Mouse (Mus musculus): Measurements from ENCODE around the gene Bdkrb1.

The Bdkrb1 gene

DNA sequence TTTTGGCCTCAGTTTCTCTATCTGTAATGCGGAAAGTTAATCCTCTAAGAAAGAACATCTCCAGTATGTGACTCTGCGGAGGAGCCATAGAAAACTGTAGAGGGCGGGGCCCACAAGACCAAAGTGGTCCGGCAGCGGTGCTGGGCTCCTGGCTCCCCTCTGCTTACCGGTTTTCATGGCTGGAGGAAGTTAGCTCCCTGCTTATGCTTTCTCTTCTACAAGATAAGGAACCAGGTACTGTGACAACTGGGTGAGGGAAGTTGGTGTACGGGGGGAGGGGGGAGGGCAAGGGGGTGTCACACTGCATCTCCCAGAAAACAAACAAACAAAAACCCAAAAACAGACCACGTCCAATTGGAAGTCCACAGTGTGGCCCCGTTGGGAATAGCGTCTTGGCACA, 4.4 kb upstream of the Bdkrb1 start:
- DNase-seq (ENCODE audit: low spot score) = no peak

DNA sequence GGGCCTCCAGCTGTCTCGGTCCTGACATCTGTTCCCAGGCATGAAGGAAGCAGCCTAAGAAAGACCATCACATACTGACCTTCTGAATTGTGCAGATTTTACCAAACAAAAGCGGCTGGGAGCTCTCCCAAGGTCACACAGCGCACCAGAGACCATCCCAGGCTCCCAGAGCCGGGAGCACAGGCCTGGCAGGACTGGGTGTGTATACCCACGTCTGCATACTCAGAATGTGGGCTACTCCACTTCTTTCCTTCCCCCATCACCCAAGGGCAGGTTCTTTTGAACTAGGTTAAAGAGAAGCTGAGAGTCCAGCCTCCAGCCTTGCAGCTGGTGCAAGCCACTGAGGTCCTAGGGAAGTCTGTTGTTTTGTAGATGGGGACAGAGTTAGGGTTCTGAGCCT, 3.8 kb upstream of the Bdkrb1 start:
- DNase-seq (ENCODE audit: low spot score) = no peak

DNA sequence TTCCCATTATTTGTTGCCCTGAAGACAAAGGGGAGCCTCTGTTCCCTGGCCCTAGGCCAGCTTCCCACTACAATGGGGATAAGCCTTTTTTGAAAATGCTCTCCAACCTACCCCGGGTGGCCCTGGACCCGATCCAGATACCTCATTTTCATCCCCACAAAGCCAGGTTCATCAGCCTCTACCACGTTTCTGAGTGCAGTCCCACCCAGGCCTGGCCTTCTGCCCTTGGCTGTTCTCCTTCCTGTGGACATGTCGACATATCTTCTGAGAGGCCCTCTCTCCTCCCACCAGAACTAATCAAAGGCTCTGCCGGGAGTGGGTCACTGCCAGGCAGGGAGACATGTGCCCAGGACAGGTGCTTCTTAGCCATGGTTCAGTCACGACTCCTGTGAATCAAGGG, 1.3 kb upstream of the Bdkrb1 start:
- peak; percentile 18 for DNase-seq (ENCODE audit: low spot score)

DNA sequence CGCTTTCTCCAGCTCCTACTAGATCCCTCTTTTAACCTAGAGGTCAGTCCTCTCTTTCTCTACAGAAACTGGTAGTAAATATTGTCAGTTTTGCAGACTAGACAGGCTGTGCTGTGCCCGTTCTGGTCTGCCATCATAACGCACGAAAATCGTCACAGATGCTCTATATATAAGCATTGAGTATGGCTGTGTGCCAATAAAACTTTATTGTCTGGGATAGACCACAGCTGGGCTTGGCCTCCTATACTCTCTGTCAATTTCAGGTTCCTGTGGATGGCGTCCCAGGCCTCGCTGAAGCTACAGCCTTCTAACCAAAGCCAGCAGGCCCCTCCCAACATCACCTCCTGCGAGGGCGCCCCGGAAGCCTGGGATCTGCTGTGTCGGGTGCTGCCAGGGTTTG, 1.0 kb downstream of the Bdkrb1 start:
- DNase-seq (ENCODE audit: low spot score) = no peak

DNA sequence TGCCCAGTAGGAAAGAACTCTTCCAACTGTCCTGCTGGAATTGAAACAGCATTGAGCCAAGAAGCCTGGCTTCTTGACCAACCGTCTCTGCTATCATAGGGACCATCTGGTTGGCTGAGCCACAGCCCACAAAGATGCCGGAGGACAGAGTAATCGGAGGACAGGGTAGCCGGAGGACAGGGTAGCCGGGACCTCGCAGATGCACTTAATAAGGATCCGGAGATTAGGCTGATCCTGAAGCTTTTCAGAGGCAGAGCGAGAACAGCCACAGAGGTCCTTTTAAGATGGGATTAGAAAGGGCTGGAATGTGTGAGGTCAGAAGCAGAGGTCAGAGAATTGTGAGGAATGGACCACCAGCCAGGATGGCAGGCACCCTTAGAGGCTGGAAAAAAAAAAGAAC, 2.3 kb downstream of the Bdkrb1 start:
- no peak for DNase-seq (ENCODE audit: low spot score)

DNA sequence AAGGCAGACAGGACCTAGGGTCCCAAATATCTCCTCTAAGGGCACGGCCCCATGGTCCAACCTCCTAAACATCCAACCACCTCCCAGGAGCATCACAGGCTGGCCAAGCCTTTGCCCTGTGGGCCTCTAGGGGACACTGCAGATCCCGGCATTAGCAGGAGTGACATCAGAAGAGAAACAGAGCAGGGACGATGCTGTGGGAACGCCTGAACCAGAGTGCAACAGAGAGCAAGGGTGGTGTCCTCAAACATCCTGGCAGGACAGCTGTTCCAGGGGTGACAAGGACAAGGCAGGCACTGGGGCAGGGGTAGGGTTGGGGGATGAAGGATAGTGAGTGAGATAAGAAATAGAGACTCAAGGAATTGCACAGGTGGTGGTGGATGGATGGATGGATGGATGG, 4.0 kb downstream of the Bdkrb1 start:
- DNase-seq (ENCODE audit: low spot score) = no peak

DNA sequence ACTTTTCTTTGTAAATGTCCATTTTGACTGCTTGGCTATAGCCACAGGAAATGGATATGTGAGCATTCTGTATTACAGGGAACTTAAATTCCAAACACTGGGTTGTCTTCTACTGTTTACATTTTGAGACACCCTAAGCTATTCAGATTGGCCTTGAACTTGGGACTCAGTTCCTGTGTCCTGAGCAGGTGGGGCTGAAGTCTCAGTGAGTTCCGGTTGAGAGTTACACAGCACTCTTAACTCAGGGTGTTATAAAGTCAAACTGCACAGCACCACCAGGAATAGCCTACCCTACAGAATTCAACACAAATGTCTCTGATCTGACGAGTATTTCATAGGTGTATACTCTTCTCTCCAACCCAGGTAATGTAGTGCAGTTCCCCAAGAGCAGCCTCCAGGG, 8.2 kb downstream of the Bdkrb1 start:
- no peak for DNase-seq (ENCODE audit: low spot score)

DNA sequence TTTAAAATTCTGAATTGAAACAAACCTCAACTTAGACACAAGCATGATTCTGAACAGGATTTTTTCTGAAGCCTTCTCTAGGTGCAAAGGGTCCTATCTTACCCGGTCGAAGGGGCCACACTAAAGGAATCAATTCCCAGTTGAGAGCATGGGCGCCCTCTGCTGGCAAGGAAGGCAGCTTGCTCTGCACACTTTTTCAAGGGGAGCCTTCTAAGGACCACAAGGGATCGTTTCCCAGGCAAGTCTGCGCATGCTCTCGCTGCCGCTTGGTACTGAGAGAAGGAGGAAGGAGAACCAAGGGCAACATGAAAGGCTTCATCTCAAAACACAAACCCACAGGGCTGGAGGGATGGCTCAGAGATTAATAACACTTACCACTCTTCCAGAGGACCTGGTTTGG, 8.9 kb downstream of the Bdkrb1 start:
- DNase-seq (ENCODE audit: low spot score) = peak; percentile 53

DNA sequence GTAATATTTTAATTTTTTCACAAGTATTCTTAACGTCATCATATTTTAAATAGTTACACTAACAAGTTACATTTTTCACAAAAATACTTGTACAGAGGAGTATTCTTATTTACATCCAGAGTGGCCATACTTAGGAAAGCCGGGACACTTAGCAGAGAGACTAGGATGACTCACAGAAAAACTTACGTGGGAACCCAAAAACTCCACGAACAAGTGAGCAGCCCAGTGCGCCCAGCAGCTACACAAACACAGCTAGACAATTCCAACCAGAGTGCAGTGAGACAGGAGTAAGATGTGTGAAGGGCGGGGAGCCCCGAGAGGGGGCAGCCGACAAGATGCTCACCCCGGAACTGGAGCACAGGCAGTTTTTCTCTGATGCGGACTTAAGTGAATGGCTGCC, 10.7 kb downstream of the Bdkrb1 start:
- no peak for DNase-seq (ENCODE audit: low spot score)

DNA sequence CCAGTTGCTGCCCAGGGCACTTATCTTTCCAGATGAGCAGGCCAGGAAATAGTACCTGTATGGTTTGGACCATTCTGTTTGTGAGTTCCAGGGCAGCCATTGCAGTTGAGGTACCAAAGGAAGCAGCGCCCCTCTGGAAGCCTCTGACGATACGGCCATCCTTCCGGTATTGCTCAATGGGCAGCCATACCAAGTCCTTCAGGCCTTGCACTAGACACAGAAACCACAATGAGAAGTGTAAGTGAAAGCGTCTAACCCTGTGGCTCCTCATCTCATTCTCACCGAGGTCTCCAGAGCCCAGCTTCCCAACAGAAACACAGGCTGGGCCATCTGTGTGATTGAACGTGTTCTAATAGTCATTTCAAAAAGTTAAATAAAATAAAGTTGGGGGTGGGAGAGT, 19.2 kb downstream of the Bdkrb1 start:
- no peak for DNase-seq (ENCODE audit: low spot score)

DNA sequence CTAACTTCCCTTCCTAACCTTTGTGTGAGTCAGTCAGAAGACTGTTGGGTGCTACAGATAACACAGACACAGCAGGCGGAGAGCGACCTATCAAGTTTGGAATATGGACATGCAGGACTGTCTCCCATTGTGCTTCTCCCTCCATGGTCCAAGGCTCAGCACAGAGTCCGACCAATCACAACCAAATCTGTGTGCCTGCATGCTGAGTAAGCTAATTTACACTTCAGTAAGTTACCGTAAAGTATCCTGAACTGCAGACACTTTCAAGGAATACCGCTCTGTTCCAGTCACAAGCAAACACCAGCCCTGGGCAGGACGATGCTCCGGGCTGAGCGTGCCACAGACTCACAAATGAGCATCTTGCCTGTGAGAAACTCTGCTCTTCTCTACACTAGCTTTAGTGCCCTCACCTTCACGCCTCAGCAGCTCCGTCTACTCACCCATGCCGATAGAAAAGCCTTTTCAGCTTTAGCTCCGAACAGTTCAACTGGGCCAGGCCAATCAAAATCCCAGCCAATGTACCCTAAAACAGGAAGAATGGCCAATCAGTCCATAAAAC, 20.2 kb downstream of the Bdkrb1 start:
- no peak for DNase-seq (ENCODE audit: low spot score)

DNA sequence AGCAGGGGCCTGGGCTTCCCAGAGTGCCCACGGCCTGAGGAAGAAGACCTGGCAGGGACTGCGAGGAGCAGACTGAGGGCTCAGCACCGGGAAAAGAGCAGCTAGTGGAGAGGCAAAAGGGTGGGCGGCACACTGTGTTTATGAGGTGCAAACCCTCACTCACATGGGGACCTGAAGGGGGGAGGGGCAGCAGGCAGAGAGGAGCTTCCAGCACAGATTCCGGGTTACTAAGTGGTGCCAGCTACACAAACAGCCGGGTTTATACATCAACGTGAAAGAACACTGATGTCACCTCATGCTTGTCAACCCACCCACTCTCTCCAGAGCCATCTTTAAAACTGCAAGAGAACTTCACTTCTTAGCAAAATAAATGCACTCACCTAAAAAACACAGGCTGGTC, 22.9 kb downstream of the Bdkrb1 start:
- DNase-seq (ENCODE audit: low spot score) = no peak

DNA sequence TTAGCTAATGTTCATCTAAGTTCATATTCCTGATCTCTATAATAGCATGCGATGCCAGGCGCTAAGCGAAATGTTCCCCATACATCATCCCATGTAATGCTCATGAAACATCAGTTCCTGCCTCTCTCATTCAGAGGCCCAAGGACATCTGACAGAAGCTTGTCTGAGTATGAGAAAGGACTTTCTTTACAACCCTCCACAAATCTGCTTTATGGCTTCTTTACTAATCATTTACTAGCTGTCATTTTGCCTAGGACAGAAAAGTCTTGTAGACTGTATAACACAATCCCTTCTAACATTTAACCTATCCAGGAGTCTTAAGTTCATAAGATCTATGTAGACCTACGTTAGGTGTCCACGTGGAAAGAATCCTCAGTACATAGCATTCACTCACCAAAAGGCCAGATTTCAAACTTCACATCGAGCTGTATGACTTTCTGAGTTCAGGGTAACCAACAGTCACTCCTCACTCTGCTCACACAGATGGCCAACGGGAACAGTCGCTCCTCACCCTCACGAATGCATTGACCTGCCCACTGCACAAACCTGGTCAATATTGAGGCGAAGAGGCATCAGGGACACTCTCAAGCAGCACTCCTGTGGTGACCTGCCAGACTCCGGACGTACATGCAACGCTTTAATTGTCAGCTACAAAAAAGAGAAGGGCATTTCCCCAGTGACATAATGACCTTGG, 31.6 kb downstream of the Bdkrb1 start:
- no peak for DNase-seq (ENCODE audit: low spot score)

DNA sequence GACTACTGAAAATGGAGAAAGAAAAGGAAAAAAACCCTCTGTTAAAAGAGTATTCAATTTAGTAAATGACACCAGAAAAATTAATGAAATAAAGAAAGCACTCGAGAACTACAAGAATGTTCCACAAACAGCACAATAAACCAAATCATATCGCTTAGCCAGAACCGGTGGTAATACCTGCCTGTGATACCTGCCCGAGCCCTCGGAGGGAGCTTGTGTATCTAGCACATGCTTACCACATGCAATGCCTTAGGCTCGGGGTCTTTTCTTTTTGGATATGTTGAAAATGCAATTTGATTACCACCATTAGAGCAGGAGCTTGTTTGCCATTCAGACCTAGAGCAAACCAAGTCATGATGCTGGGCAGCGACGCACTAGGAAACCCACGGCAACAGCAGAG, 33.7 kb downstream of the Bdkrb1 start:
- DNase-seq (ENCODE audit: low spot score) = no peak

DNA sequence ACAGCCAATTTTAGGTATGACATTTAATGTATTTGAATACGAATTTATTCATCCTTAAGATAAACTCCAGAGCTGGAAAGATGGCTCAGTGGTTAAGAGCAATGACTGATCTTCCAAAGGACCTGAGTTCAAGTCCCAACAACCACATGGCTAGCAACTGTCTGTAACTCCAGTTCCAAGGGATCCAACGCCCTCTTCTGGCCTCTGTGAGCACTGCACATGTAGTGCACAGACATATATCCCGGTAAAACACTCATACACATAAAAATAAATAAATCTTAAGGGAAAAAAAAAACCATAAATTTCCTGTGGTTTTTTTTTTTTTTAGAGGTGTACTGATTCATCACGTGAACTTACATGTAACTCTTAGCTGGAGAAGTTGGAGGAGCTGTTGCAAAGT, 34.7 kb downstream of the Bdkrb1 start:
- no peak for DNase-seq (ENCODE audit: low spot score)

DNA sequence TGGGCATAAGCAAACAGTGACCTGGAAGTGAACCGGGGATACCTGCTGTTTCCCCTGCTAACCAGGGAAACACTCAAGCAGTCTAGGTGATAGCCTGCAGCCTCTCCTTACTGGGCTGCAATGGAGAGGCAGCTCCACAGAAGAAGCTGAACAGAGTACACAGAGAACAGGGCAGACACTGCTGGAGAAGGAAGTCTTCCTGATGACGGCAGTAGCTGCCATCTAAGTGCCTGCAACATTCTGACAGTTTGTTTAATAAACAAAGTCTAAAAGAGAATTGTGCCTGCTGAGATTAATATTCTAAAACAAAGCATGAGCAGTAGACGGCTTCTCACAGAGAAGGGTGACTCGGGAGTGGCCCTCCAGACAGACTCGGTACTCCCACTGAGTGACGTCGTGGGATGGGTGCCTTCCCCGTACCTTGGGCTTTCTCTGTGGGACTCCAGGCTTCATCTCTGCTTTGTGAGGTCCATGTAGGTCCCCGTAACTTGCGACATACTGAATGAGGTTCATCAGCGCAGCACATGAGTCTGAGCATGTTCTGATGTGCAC, 40.0 kb downstream of the Bdkrb1 start:
- DNase-seq (ENCODE audit: low spot score) = no peak
